Comparison of ENCODE assay signal across 17 mouse cellular contexts in the genomic region with DNA sequence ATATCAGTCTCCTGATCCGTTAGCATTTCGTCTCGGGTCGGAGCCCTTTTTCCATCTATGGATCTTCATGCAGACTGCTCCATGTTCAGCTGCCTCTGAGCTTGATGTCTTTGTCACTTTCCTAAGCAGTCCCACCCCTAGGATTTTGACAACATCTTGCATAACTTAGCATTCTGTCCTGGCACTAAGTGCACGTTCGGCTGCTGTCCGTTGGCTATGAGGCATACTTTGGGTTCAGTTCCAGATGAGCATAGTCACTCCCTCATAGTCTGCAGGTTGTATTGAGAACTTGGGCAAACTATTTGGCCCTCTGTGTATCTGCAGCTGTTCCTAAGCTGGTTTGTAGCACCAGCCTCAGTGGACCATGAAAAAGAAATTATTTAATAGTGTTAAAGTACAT.
"Had no signal": no experiment of that assay in that cellular context is flagged by ENCODE, and none has a peak within 500 bp of the region (broad histone marks: within the 10 kb centered on the region; RNA-seq: fewer than 3 reads in every experiment).

No protein-coding gene starts in this region.

- H3K36me3 ChIP-seq: neural tube, embryonic 13.5 days; neural tube, embryonic 15.5 days had no signal

- DNase-seq: lung, embryonic 14.5 days; lung, postnatal 10 days; lung, postnatal 4 days; midbrain, embryonic 14.5 days; retina, postnatal 1 day; right cerebral cortex, adult 18-20 months; right cerebral cortex, postnatal 25 days; right cerebral cortex, postnatal 4 days; spleen, adult 18-20 months; thymus, adult 18-20 months; thymus, postnatal 14 days; thymus, postnatal 36 days had no signal

- H3K27ac ChIP-seq: midbrain, embryonic 10.5 days; midbrain, embryonic 12.5 days; neural tube, embryonic 13.5 days; neural tube, embryonic 15.5 days had no signal

- H3K4me3 ChIP-seq: midbrain, embryonic 10.5 days; midbrain, embryonic 12.5 days; myocyte; neural tube, embryonic 13.5 days; neural tube, embryonic 15.5 days had no signal

- H3K27me3 ChIP-seq: midbrain, embryonic 12.5 days; neural tube, embryonic 13.5 days; neural tube, embryonic 15.5 days had no signal

- H3K4me1 ChIP-seq: midbrain, embryonic 10.5 days; midbrain, embryonic 12.5 days; neural tube, embryonic 13.5 days; neural tube, embryonic 15.5 days had no signal
